Mouse (Mus musculus): ENCODE results near the gene Elmo1. TPM values are rescaled to one million over a fixed set of nuclear protein-coding genes. Genes with fewer than 3 reads are reported as not detected.

Gene Elmo1
- total RNA-seq, 2 experiments from 2014 or later: 28.5 to 36.9 TPM

- no peak for DNase-seq (ENCODE audit: low spot score in 2 of 2)
Measured at GRCm38 (mm10) chr13:20365828-20366593, 275.6 kb downstream of the Elmo1 start.

GRCm38 (mm10) chr13:20370036-20370802 is 279.8 kb downstream of the Elmo1 start:
- DNase-seq (ENCODE audit: low spot score in 2 of 2): no peak

- DNase-seq (ENCODE audit: low spot score in 2 of 2): no peak
Measured at GRCm38 (mm10) chr13:20371501-20371900, 281.1 kb downstream of the Elmo1 start.

- DNase-seq (ENCODE audit: low spot score in 2 of 2): no peak
Measured at GRCm38 (mm10) chr13:20372335-20372734, 281.9 kb downstream of the Elmo1 start.

GRCm38 (mm10) chr13:20378869-20379268 is 288.5 kb downstream of the Elmo1 start:
- DNase-seq (ENCODE audit: low spot score in 2 of 2): no peak

- no peak for DNase-seq (ENCODE audit: low spot score in 2 of 2)
Measured at GRCm38 (mm10) chr13:20383875-20384274, 293.5 kb downstream of the Elmo1 start.

GRCm38 (mm10) chr13:20384846-20385245 is 294.4 kb downstream of the Elmo1 start:
- no peak for DNase-seq (ENCODE audit: low spot score in 2 of 2)

GRCm38 (mm10) chr13:20385423-20385822 is 295.0 kb downstream of the Elmo1 start:
- DNase-seq (ENCODE audit: low spot score in 2 of 2): no peak

GRCm38 (mm10) chr13:20386462-20387141 is 296.2 kb downstream of the Elmo1 start:
- DNase-seq (ENCODE audit: low spot score in 2 of 2): no peak

- DNase-seq (ENCODE audit: low spot score in 2 of 2): no peak
Measured at GRCm38 (mm10) chr13:20392824-20393598, 302.6 kb downstream of the Elmo1 start.

GRCm38 (mm10) chr13:20397744-20398143 is 307.3 kb downstream of the Elmo1 start:
- DNase-seq (ENCODE audit: low spot score in 2 of 2): no peak

GRCm38 (mm10) chr13:20398311-20398710 is 307.9 kb downstream of the Elmo1 start:
- DNase-seq (ENCODE audit: low spot score in 2 of 2): no peak

- no peak for DNase-seq (ENCODE audit: low spot score in 2 of 2)
Measured at GRCm38 (mm10) chr13:20404530-20404929, 314.1 kb downstream of the Elmo1 start.

- no peak for DNase-seq (ENCODE audit: low spot score in 2 of 2)
Measured at GRCm38 (mm10) chr13:20406470-20407213, 316.2 kb downstream of the Elmo1 start.

GRCm38 (mm10) chr13:20410306-20411101 is 320.1 kb downstream of the Elmo1 start:
- DNase-seq (ENCODE audit: low spot score in 2 of 2): no peak

GRCm38 (mm10) chr13:20416691-20417660 is 326.6 kb downstream of the Elmo1 start:
- DNase-seq (ENCODE audit: low spot score in 2 of 2): no peak

GRCm38 (mm10) chr13:20430998-20431397 is 340.6 kb downstream of the Elmo1 start:
- no peak for DNase-seq (ENCODE audit: low spot score in 2 of 2)

GRCm38 (mm10) chr13:20433221-20433858 is 342.9 kb downstream of the Elmo1 start:
- no peak for DNase-seq (ENCODE audit: low spot score in 2 of 2)
